Mouse (Mus musculus) WW6 (cell line): Measurements from ENCODE around the gene Mex3d.

ENCODE experiments used
- DNase-seq: peaks from one replicate; pipeline ENCODE4 v3.0.0-alpha.2; 2013; ENCODE audit warnings: low read depth, low spot score

Gene Mex3d

GRCm38 (mm10) chr10:80387522-80387959 is at the start of gene Mex3d:
TSS of gene Mex3d (minus strand) at chr10:80387659.
- DNase-seq, result no peak

- DNase-seq, result peak; percentile 60
Measured at GRCm38 (mm10) chr10:80436276-80436675, 48.8 kb upstream of the Mex3d start.

- no peak for DNase-seq
Measured at GRCm38 (mm10) chr10:80435764-80436163, 48.3 kb upstream of the Mex3d start.

GRCm38 (mm10) chr10:80434823-80435222 is 47.4 kb upstream of the Mex3d start:
- no peak for DNase-seq

- no peak for DNase-seq
Measured at GRCm38 (mm10) chr10:80434233-80434592, 46.8 kb upstream of the Mex3d start.

GRCm38 (mm10) chr10:80433513-80434232 is 46.2 kb upstream of the Mex3d start, which contains the start of gene Tcf3:
TSS of gene Tcf3 (minus strand) at chr10:80433647.
- DNase-seq, result peak; percentile 93

- no peak for DNase-seq
Measured at GRCm38 (mm10) chr10:80432936-80433512, 45.6 kb upstream of the Mex3d start.

GRCm38 (mm10) chr10:80432387-80432785 is 44.9 kb upstream of the Mex3d start:
- DNase-seq, result no peak

GRCm38 (mm10) chr10:80431570-80432386 is 44.3 kb upstream of the Mex3d start:
- DNase-seq, result no peak

GRCm38 (mm10) chr10:80430375-80430980 is 43.0 kb upstream of the Mex3d start:
- no peak for DNase-seq

GRCm38 (mm10) chr10:80429800-80430199 is 42.3 kb upstream of the Mex3d start:
- DNase-seq, result no peak

GRCm38 (mm10) chr10:80425041-80425440 is 37.6 kb upstream of the Mex3d start:
- DNase-seq, result no peak

- DNase-seq, result no peak
Measured at GRCm38 (mm10) chr10:80423562-80423961, 36.1 kb upstream of the Mex3d start.

GRCm38 (mm10) chr10:80421651-80422472 is 34.4 kb upstream of the Mex3d start:
- no peak for DNase-seq

- no peak for DNase-seq
Measured at GRCm38 (mm10) chr10:80421208-80421607, 33.7 kb upstream of the Mex3d start.

- DNase-seq, result no peak
Measured at GRCm38 (mm10) chr10:80420729-80421128, 33.3 kb upstream of the Mex3d start.

GRCm38 (mm10) chr10:80419419-80419818 is 32.0 kb upstream of the Mex3d start:
- no peak for DNase-seq

- no peak for DNase-seq
Measured at GRCm38 (mm10) chr10:80418311-80418710, 30.9 kb upstream of the Mex3d start.

- DNase-seq, result no peak
Measured at GRCm38 (mm10) chr10:80417841-80418240, 30.4 kb upstream of the Mex3d start.

- DNase-seq, result no peak
Measured at GRCm38 (mm10) chr10:80417371-80417770, 29.9 kb upstream of the Mex3d start.

GRCm38 (mm10) chr10:80415566-80415965 is 28.1 kb upstream of the Mex3d start:
- no peak for DNase-seq
